Mouse (Mus musculus) limb, embryonic 14.5 days (tissue): Measurements from ENCODE around the gene 1110032F04Rik. TPM values are rescaled to one million over a fixed set of nuclear protein-coding genes. Genes with fewer than 3 reads are reported as not detected.

Experiments used
- ATAC-seq: fragments of 200-750 bp; cut with Nextera tagmentation; 2 replicates; pipeline ENCODE4 v1.8.0; 2017; ENCODE audit warnings: low read depth, moderate number of reproducible peaks, moderate TSS enrichment; ENCODE audit not compliant: low FRiP score
- DNase-seq: peaks from one replicate; pipeline ENCODE4 v3.0.0-alpha.2; 2015; ENCODE audit warnings: low spot score
- H3K27ac ChIP-seq: fragments of 300-500 bp; sonication (generic); replicated peaks from 2 replicates; pipeline ENCODE4 v1.5.1; 2014; ENCODE audit warnings: low read depth, mild to moderate bottlenecking, low read length, moderate library complexity, mixed read lengths
- H3K27me3 ChIP-seq: fragments of 300-500 bp; sonication (generic); 2 replicates; pipeline ENCODE4 v1.6.1; 2014; ENCODE audit warnings: low read length, mixed read lengths; ENCODE audit not compliant: control insufficient read depth, insufficient read depth
- H3K36me3 ChIP-seq: fragments of 300-500 bp; sonication (generic); 2 replicates; pipeline ENCODE4 v1.6.1; 2014; ENCODE audit warnings: mild to moderate bottlenecking, low read length, moderate library complexity, mixed read lengths; ENCODE audit not compliant: control insufficient read depth, insufficient read depth
- H3K4me1 ChIP-seq: fragments of 300-500 bp; sonication (generic); 2 replicates; pipeline ENCODE4 v1.6.1; 2014; ENCODE audit warnings: antibody characterized with exemption, low read length, mixed read lengths; ENCODE audit not compliant: control insufficient read depth, insufficient read depth
- H3K4me2 ChIP-seq: fragments of 300-500 bp; sonication (generic); replicated peaks from 2 replicates; pipeline ENCODE4 v1.6.1; 2014; ENCODE audit warnings: low read depth, mild to moderate bottlenecking, low read length, moderate library complexity; ENCODE audit not compliant: severe bottlenecking
- H3K4me3 ChIP-seq: fragments of 300-500 bp; sonication (generic); replicated peaks from 2 replicates; pipeline ENCODE4 v1.5.1; 2014; ENCODE audit warnings: low read length
- H3K9ac ChIP-seq: fragments of 300-500 bp; sonication (generic); 2 replicates; pipeline ENCODE4 v1.6.1; 2014; ENCODE audit warnings: mild to moderate bottlenecking, low read depth, low read length, moderate library complexity; ENCODE audit not compliant: severe bottlenecking
- H3K9me3 ChIP-seq: fragments of 300-500 bp; sonication (generic); 2 replicates; pipeline ENCODE4 v1.6.1; 2016; ENCODE audit warnings: low read length; ENCODE audit not compliant: control insufficient read depth
- POLR2A ChIP-seq: fragments of 200-500 bp; IDR thresholded peaks from 2 replicates; pipeline ENCODE4 v1.8.0; 2012; ENCODE audit warnings: inconsistent platforms, mild to moderate bottlenecking, moderate library complexity, borderline replicate concordance; ENCODE audit not compliant: insufficient read depth, insufficient read length; ENCODE audit errors: extremely low read depth
- WGBS: fragments of 180-500 bp; shearing (Covaris S2); extraction: QIAGEN DNeasy Blood & Tissue Kit; methylation state at CpG from one replicate; pipeline ENCODE4 v1.1.7; 2014; 5-methylcytosine and 5-hydroxymethylcytosine counted together
- polyA plus RNA-seq, 2 experiments: library from polyadenylated mRNA; depleted of rRNA in 1 of 2; stranded (reverse) in 1 of 2; unstranded in 1 of 2; fragments of >200 nt; fragmentation: Nextera tagmentation in 1 of 2; extraction: Ambion mirVana in 1 of 2; gene quantifications; 2 replicates each; pipeline versions ENCODE4 v1.2.1 to v1.2.3; 2012 to 2014

1110032F04Rik gene
- polyA plus RNA-seq, 2 experiments, result 1.1 to 1.2 TPM

DNA sequence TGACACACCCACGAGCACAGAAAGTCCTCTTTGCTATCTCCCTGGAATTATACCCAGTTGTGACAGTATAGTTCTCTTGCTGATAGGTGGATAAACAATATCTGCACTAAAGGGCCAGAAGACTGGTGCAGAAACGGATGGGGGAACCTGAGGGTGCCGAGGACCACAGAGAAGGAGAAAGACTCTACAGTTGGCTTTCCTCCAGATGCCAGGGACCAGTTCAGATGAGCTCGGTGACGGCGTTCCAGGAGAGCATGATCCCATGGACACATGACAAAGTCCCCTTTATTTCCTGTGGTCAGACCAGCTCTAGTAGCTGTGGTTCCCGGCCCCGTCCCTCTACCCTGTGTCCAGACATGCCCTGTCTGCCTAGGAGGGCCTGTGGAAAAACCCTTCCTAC is 44.2 kb upstream of the 1110032F04Rik start:
- no peak overlapping the region for H3K4me3 ChIP-seq
- TF ChIP-seq POLR2A, result no peak
- no peaks in the 10 kb centered on the region for H3K9me3 ChIP-seq
- H3K4me2 ChIP-seq, result no peak overlapping the region
- no peaks in the 10 kb centered on the region for H3K36me3 ChIP-seq
- H3K4me1 ChIP-seq, result peaks cover 7% of the 10 kb centered on the region; the same call in 1 of the 2 replicates
- DNase-seq (no peak), ATAC-seq (no peak)
- no peak overlapping the region for H3K27ac ChIP-seq
- 72% methylated on average over 8 of the region's 8 CpGs for whole genome bisulfite sequencing
- no peaks in the 10 kb centered on the region for H3K27me3 ChIP-seq
- H3K9ac ChIP-seq, result no peak overlapping the region

DNA sequence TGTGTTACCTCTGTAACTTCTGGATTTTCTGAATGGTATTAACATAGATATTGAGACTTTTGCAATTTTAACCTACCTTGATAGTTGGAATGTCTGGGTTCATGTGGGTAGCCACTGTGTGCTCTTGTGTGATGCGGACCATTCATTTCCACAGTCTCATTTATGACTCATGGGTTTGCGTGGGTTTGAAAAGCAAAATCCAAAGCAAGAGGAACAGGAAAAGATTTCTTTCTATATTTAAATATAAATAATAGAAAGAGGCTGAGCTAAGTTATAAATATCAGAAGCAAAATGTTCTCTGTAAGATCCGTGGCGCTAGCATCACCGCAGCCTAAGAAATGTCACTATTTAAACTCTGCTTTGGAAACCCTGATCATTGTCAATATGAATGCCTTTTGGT is 41.7 kb upstream of the 1110032F04Rik start:
- Histone ChIP-seq H3K4me1 (peaks cover 7% of the 10 kb centered on the region; the same call in 1 of the 2 replicates), H3K27ac (no peak overlapping the region), H3K9ac (no peak overlapping the region), H3K36me3 (no peaks in the 10 kb centered on the region), H3K27me3 (no peaks in the 10 kb centered on the region), H3K4me2 (no peak overlapping the region), H3K4me3 (no peak overlapping the region), H3K9me3 (no peaks in the 10 kb centered on the region)
- no peak for TF ChIP-seq POLR2A
- WGBS, result 94% methylated on average over 5 of the region's 5 CpGs
- ATAC-seq (no peak), DNase-seq (no peak)

DNA sequence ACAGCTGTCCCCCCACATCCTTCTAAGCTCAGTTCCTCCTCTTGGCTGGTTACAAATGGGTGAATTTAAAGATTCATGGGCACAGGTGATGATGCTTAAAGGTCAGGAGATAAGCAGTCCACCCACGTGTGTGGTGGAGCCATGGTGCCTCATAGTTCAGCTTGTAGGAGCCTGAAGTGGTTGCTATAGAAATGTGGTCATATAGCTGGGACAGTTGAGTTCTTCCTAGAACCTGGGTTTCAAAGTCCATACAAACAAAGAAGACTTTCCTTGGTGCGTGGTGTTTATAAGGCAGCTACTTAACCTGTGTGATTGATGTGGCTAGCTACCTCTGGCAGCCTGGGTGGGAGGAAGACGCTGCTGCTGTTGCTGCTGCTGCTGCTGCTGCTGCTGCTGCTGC is 39.4 kb upstream of the 1110032F04Rik start:
- ATAC-seq, result no peak
- Histone ChIP-seq H3K36me3 (no peaks in the 10 kb centered on the region), H3K9me3 (no peaks in the 10 kb centered on the region), H3K27me3 (no peaks in the 10 kb centered on the region), H3K4me3 (no peak overlapping the region), H3K4me2 (no peak overlapping the region), H3K9ac (no peak overlapping the region), H3K4me1 (0 out of 2 replicates have a peak, but pooled peaks cover under 1% of the 10 kb centered on the region), H3K27ac (no peak overlapping the region)
- DNase-seq, result no peak
- TF ChIP-seq POLR2A, result no peak
- 66% methylated on average over 3 of the region's 3 CpGs for WGBS

DNA sequence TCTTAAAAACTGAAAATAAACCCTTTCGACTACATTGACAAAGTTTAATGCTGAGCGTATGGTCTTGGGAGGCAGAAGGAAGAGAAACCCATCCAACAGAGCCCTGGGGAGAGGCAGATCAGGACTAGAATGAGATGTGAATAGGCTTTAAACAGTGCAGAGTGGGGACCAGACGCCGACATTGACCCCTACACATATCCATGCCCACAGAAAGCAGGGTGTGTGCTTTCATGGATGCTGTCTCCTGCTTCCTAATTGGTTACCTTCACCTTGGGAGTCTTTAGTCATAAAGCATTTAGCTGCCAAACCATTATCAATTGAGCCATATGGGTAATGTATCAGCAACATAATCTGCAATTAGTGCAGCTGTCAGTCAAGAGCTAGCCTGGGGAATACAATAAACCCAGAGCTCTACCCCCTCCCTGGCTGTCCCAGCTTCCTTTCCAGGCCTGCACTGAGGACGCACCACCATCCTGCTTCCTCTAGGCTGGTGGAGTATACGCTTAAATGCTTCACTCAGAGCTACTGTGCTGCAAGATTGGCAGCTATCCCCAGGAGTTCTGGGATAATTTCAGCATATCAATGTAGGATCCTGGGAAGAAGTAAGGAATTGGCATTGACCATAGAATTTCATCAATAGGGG is 32.4 kb upstream of the 1110032F04Rik start:
- no peaks in the 10 kb centered on the region for H3K27me3 ChIP-seq
- no peak overlapping the region for H3K4me3 ChIP-seq
- TF ChIP-seq POLR2A, result no peak
- no peaks in the 10 kb centered on the region for H3K9me3 ChIP-seq
- no peaks in the 10 kb centered on the region for H3K36me3 ChIP-seq
- H3K4me1 ChIP-seq, result no peaks in the 10 kb centered on the region
- no peak for ATAC-seq
- no peak for DNase-seq
- 61% methylated on average over 6 of the region's 6 CpGs for WGBS
- H3K4me2 ChIP-seq, result no peak overlapping the region
- no peak overlapping the region for H3K27ac ChIP-seq
- H3K9ac ChIP-seq, result no peak overlapping the region

DNA sequence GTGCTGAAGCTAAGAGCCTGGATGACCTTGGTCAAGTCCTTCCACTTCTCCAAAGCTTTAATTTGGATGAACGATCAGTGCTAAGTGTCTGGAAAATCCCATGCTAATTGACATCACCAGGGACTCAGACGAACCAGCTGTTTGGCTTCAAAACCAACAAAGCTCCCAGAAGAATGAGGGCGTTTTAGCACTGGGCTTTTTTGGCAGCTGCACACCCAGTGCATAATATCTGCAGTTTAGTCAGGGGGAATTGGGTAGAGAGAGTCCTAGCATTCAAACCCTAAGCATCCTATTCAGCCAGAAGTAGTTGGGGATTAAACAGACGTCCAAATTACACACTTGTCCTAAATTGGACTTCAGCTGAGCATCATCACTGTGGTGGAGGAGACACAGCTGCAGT is 29.2 kb upstream of the 1110032F04Rik start:
- Histone ChIP-seq H3K36me3 (no peaks in the 10 kb centered on the region), H3K27me3 (no peaks in the 10 kb centered on the region), H3K4me3 (no peak overlapping the region), H3K9me3 (no peaks in the 10 kb centered on the region), H3K9ac (no peak overlapping the region), H3K27ac (no peak overlapping the region), H3K4me1 (no peaks in the 10 kb centered on the region), H3K4me2 (no peak overlapping the region)
- DNase-seq (no peak), ATAC-seq (no peak)
- WGBS, result 61% methylated on average over 4 of the region's 4 CpGs
- TF ChIP-seq POLR2A, result no peak
